Mouse (Mus musculus) cerebellum, adult 11 months (tissue): Measurements from ENCODE around the gene Zfp933.
"Not testable (repeated sequence)": the region's sequence is repeated elsewhere in the genome, so short reads cannot be mapped to it uniquely, and the experiment has no call there.

Experiments
- DNase-seq: peaks from one replicate; pipeline ENCODE4 v3.0.0; 2022

The Zfp933 gene

DNA sequence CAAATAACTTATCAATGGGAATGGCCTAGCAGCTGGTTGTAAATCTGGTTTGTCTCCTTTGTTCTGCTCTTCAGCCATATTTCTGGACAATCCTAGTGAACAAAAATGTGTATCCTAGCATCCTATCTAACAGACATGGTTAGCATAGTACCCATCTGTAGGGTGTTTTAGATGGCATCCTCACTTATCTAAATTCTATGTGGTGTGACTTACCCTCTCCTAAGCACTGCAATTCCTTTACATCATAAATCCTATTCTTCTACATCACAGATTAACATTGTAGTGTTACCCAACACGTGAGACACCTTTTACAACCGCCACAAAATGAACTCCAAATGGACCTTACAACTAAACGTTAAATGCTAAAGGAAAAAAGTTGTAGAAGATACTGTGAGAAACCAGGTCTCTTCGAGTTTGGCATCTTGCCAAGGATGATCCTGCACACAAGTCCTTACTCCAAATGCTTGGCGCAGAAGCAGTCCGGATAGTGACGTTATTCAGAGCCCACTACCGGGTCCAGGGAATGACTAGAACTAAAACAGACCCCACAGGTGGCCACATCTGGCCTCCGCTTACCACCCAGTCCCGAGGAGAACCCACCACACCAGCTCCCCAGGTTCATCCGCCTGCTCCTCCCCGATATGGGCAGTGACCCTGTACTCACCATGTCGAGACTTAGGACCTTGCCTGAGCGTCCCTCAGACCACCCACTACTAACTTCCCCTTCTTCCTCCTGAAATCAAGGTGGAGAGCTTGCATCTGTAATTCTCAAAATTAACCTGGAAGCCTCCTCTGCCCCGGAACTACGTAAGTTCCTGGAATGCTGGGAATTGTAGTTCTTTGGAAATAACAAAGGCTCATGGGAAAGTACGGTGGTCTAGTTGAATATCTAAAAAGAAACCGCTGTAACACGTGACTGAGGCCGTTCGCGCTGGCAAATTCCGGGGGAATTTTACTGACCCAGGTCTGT lies at the start of gene Zfp933:
Zfp933 (minus strand) TSS at position 753 of the 970 bp plus-strand sequence.
- DNase-seq: peak; percentile 64

DNA sequence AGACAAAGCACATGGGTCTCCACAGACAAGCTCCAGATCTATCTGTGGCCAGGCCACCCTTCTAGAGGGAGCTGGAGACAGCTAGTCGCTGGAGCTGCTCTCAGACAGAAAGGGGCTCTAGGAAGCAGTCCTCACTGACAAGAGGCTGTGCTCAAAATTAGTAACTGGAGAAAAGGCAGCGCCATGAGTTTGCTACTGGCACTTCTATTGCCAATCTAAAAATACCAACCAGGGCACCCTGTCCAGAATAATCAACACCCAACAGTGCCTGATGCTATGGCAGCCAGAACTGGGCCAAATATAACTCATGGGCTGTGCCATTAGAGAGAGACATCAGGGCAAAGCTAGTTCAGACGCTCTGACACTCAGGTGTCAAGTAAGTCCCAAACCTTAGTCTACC lies 49.2 kb upstream of the Zfp933 start:
- DNase-seq: no peak

DNA sequence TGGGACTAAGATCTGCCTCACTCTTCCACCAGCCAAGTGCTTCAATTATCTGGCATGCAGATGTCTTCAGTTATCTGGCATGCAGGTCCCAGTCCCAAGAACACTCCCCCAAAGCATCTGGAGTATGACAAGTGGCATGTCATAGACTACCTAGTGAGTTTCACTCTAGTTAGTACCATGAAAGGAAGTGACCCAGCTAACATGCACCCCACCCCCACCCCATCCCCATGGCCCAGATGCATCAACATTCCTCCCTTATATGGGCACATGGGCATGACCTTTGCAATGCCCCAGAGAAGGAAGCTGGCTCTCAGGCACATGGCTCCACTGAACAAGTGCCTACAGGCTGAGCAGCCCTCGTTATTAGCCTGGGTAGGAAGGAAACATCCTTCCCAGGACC lies 48.2 kb upstream of the Zfp933 start:
- DNase-seq: no peak

DNA sequence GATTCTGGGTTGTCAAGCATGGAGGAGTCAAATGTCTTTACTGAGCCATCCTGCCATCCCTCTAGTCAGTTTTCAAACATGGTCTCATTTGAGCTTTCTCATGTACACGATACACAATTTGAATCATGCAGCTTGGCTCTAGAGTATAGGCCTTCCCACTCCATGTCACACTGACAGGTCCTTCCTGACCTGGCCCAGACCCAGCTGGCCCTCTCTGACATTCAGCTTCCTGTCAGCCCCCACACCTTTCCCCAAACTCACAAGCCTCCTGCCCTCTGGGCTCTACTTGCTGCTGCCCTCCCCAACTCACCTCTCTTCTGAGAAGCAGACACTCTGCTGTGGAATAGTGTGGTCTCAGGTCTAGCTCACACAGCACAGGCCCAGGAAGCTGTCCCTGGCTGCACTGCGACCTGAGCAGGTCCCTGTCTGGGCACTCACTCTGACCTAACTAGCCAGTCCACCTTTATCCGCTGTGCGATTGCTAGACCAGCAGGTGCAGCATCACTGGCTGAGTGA lies 47.7 kb upstream of the Zfp933 start:
- no peak for DNase-seq

DNA sequence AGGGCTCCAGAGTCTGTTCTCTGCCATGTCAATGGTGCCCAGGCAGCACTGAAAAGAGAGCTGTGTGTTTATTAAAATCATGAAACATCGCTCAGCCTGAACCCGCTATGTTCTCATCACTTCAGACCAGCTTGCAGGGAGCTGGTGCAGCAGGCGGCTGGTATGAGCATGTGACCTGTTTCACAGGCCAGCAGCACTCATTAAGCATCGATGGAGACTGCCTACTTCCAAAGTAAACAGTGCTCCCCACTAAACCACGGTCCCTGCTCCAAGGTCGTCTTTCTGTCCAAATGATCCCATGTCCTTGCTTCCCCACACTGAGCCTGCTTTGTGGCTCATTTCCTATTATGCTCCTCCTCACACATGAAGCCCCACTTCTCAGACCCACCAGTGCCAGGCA lies 42.2 kb upstream of the Zfp933 start:
- DNase-seq: no peak

DNA sequence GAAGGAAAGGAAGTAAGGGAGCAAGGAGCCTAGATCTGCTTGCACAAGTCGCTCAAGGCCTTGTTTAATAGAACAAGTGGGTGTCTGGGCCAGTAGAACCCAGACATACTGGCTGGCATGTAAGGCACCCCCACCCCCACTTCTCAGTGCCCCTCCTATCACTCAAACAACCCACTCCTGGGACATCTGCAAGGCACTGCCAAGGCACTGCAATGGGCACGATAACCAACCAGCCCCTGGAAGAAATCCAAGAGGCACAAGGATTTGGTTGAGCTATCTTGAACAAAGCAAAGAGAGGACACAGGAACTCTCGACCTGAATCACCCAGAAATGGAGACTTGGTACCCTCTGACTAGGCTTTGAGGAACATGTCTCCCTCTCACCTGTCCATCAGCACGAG lies 40.1 kb upstream of the Zfp933 start:
- no peak for DNase-seq

DNA sequence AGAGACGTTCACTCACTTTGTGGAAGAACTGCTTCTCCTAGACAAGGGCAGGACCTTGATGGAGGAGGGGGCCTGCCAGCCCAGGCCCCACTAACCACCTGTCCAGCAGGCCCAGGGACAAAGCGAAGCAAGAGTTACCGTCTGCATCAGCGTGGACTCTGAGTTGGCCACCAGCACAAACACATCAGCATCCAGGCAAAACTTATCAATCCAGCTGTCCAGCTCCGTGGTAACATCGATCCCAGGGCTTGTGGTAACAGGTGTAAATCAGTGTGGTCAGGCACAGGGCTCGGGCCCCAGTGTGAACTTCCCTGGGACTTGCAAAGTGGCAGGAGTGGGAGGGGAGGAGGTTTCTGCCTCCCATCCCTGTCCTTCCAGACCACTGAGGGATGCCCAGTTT lies 39.1 kb upstream of the Zfp933 start:
- DNase-seq: no peak

DNA sequence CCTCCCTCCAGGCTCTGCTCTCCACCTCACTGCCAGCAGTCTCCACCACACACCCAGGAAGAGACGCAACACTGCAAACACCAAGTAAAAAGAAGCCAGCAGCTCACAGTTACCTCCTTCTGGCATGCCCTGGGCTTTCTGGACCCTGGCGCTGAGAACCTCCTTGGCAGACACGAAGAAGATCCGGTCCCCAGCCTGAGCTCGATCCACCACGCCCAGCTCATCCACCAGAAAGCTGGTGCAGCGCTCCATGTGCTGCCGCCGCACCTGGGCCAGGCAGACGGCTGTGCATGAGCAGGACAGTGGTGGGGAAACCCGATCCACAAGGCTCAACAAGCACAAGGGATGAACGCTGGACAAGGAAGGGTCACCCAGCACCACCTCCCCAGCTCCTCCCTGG lies 38.0 kb upstream of the Zfp933 start:
- no peak for DNase-seq

DNA sequence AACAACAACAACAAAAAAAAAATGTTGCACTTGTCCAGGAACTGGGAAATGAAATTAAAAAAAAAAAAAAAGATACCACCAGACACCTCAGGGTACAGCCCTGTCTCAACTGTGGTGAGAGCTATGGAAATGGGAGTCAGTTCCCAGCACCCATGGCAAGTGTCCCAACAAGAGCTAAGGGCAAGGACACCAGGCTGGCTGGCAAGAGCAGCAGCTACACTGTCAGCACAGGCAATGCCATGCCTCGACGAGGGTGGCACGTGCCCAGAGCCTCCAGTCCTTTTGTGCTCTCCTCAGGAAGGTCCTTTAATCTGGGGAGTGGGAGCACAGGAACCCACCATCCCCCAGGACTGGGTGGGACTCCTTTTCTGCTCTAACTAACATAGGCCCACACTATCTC lies 36.0 kb upstream of the Zfp933 start:
- DNase-seq: no peak

DNA sequence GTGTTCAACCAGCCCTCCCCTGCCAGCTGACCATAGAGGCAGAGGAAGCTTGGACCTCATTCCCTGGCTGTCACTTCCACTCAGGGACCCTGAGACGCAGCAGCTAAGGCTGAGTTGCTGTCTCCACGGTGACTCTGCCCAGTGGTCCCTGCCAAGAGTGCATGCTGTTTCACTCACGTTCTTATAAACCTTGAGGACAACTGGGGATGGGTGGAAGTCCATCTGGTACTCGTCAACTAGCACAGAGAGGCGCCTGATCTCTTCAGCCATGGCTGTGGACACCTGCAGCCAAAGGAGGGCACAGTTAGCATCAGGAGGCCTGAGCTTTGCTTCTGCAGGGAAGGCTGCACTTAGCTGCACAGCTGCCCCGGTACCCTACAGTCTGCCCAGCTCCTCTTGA lies 34.9 kb upstream of the Zfp933 start:
- DNase-seq: no peak

DNA sequence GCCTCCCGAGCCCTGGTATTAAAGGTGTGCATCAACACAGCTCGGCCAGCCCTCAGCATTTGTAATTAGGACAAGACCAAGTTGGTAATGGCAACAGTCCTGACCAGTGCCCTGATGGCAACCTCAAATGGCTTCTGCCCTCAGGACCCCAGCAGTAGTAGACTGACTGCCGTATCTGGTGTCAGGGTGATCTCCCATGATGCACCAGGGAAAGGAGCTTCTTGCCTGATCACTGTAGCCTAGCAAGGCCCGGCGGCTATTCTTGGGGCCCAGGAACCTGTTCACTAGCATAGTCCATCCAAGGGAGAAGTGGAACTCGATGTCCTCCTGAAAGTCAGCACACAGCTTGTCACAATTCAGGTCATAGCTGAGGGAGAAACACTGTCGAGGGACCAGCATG lies 33.6 kb upstream of the Zfp933 start:
- no peak for DNase-seq

DNA sequence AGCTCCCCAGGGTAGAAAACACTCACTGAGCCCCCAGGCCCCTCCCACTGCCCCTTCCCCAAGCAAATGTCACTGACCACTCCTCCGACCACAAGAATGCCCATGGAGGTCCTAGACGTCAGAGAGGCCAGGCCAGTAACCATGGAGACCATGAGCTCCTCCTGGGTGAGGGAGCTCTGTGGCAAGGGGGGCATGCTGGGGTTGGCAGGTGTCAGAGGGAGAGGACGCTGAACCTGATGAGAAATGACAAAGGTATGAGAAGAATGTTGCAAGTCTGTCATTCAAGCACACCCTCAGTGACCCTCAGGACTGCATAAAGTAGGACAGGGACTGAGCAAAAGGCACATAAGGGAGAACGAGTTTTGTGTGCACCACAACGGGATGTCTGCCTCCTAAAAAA lies 31.7 kb upstream of the Zfp933 start:
- DNase-seq: no peak

DNA sequence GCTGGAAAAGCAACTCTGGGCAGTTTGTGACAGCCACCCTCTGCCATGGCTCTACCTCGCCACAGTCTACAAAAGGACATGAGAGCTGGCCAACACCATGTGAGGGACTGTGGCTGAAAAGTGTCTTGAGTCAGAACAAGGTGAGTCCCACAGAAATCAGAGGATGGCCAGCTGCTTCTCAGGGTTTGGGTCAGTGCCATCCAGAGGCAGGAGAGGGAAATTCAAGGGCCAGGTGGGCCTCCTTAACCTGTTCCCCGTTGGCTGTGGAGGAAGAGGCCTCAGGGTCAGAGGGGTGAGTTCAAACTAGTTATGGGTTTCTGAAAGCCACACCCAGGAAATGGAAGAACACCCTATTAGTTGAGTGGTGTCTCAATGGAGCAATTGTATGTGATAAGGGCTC lies 31.3 kb upstream of the Zfp933 start:
- no peak for DNase-seq

DNA sequence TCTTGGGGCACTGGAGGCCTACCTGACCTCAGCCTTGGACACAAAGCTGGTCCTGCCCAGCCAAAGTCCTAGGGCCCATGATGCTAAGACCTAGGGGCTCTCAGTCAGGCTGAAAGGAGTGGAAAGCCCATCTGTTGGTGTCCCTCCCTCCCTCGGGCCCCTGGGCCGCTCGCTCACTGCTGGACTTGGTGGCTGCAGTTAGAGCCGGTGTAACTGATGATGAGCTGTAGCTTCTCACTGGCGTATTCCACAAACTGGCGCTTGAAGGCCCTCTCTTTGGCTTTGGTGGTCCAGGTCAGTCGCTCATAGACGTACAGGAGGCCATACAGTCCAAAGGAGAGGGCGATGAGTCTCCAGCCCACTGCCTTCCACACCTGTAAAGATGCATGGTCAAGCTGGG lies 30.4 kb upstream of the Zfp933 start:
- DNase-seq: no peak

DNA sequence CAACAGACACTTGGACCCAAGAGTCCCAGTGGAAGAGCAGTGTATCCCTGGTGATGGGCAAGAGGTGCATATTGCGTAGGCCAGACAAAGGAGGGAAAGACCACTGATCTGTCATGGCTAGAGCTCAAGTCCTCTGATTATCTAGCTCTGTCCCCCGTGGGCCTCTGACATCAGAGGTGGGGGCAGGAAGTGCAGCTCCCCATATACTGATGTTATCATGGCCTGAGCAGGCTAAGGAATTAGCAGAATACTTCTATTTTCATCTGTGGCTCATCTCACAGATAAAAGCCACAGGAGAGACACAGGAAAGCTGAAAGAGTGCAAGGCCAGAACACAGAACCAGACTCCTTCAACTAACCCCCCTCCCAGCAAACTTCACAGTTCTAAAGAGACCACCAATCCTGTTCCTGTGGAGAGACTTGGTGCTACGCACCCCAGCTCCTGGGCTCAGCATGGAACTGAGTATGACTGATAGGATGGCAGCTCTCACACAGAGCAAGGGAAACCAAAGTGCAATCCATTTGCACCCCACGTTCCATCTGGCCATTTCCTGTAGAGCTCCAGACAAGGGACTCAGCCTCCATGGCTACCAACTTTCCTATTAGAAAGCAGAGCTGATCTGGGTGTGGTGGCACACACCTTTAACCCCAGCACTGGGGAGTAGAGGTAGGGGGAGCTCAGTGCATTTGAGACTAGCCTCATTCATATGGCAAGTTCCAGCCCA lies 27.8 kb upstream of the Zfp933 start:
- DNase-seq: no peak

DNA sequence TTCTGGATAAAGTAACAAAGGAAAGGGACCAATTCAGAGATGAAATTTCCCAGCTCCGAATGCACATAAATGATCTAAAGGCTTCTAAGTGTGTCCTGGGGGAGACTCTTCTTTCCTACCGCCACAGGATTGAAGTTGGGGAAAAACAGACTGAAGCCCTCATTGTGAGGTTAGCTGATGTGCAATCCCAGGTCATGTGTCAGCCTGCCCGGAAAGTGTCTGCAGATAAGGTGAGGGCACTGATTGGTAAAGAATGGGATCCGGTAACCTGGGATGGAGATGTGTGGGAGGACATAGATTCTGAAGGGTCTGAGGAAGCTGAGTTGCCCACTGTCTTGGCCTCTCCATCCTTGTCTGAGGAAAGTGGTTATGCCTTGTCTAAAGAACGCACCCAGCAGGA lies 21.1 kb upstream of the Zfp933 start:
- DNase-seq: no peak

DNA sequence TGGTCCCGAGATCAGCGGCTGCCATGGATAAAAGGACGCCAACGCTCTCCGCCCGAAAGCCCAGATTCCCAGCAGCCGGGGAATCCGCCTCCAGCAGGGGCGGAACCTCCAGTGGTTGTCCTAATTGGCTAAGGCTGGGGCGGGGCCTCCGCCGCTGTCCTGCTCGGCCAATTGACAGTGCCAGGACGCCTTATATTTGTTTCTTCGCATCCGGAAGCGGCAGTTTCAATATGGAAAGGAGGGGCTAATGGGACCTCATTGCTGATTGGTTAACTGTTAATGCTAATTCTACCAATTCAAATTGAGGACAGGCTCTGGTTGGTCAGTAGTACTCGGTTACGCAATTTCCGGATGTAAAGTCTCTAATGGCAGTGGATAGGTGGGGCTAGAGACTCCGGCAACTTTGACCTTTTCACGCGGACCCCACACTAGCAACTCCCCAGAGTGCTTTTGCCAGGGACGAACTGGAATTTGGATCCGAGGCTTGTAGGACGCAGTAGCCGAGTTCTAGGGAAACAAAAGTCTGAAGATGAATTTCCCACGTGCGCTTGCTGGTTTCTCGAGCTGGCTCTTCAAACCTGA lies 20.4 kb upstream of the Zfp933 start, which contains the start of the genes Miip and Fv1:
Miip (minus strand) TSS at position 367 of the 582 bp plus-strand sequence.
Fv1 (plus strand) TSS at position 530 of the 582 bp plus-strand sequence.
- DNase-seq: peak; percentile 89

DNA sequence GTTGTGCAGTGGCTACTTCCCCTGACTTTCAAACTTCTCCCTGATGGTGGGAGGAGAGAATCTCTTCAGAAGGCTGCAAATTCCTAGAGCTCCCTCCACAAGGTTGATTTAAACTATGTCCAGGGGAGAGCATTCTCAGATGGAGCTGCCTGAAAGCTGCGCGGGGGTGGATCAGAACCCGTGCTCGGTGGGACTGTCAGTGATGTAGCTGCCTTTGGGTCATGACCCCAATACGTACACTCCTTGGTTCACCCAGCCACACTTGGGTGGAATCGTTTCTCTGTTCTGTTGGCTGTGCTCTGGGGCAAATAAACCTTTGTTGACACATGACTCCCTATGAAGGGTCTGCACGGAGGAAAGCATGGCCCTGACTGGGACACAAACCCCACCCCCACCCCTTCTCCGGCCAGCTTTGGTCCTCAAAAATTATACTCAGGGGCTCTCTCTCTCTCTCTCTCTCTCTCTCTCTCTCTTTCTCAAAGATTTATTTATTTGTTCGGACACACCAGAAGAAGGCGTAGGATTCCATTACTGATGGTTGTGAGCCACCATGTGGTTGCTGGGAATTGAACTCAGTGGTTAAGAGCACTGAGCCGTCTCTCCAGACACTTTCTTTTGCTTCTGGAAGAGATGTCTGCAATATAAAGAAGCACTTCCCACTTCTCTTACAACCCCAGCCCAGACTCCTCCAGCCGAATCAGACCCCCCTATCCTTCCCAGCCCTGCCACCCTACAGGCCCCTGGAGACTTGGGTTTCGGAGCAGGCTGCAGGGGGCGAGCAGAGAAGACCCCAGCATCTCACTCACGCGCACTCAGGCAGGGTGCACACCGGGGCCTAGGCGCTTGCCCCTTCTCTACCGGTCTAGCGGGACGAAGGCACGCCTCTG lies 19.6 kb upstream of the Zfp933 start:
- no peak for DNase-seq

DNA sequence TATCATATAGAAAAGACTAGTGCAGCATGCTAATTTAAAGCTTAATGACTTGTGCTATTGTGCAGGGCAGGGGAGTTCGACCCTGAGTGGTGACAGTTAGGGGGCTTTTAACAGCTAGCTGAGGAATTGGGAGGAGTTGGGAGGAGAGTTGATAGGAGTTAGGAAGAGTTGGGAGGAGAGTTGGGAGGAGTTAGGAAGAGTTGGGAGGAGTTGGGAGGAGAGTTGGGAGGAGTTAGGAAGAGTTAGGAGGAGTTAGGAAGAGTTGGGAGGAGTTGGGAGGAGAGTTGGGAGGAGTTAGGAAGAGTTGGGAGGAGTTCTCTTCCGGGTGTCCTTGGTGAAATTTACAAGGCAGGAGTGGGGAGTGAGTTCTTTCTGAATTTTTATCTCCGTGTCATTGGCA lies 18.6 kb upstream of the Zfp933 start:
- DNase-seq: not testable (repeated sequence)

DNA sequence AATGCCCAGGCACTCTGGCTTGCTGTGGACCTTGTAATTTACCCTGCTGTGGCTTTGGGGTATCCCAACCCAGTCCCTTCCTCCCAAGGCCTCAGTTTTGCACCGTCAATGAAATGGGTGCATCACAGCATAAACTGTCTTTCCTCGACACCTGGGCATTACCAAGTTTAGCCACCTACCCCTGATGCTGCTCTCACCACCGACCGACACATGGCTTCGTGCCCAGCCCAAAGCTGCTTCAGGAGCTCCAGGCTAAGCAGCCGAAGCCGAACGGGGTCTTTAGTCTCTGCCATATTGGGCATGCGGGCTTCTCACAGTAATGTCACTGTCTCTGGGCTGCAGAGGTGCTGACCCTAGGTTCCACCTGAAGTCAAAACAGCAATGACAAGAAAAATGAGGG lies 17.9 kb upstream of the Zfp933 start:
- DNase-seq: no peak

DNA sequence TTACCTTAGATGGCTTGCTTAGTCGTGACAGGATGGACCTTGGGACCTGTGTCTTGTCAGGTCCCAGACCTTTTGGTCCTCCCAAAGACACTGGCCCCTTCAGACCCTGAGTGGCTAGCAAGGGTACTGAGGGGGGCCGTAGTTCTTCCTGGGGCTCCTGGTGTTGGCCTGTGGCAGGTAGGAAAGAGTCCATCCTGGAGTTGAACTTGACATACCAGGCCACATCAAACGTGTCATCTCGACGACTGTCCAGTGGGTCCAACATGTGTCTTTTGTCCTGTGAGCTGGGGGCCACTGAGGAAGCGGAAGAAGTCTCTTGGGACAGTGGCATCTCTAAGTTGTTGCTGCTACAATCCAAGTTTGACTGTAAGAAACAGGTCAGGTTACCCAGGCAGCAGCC lies 17.5 kb upstream of the Zfp933 start:
- no peak for DNase-seq

DNA sequence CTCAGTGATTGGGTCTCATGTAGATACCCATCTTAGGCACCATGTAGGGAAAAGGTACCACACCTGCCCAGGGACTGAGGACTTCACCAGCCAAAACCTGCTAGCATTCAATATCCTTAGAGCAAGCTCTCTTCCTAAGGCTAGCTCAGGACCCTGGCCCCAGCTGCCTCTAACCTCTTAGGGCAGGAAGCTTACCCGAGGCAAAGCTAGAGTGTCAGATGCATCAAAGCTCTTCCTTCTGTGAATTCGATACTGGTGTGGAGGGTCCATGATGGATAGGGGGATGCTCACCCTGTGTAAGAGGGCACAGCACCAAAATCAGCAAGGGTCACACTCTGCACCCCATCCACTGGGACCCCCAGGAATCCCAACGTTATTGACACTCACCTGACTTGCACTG lies 13.9 kb upstream of the Zfp933 start:
- no peak for DNase-seq
